Mouse (Mus musculus) CH12.LX (cell line): ENCODE measurements around the gene Olfr731. TPM values are rescaled to one million over a fixed set of nuclear protein-coding genes. Genes with fewer than 3 reads are reported as not detected.

ENCODE experiments used
- polyA plus RNA-seq: library from polyadenylated mRNA; unstranded; fragments of >175 nt; gene quantifications from 2 replicates; pipeline ENCODE4 v1.2.1, GENCODE M21; 2012; ENCODE audit warnings: low read depth; ENCODE audit not compliant: insufficient read length
- total RNA-seq, 2 experiments: library from RNA; depleted of rRNA; stranded (reverse); fragments of 300-350 nt in 1 of 2; fragments of >200 nt in 1 of 2; gene quantifications; 2 replicates each; pipeline ENCODE4 v1.2.3; 2012 to 2014

Gene Olfr731
- total and polyA plus RNA-seq, 3 experiments = not detected

Other genes starting within 250 kb of the Olfr731 start
- not detected in 2 replicates for gene Olfr725, start 201.5 kb downstream of the Olfr731 start, total RNA-seq (2012; rRNA removed)
- not detected in 2 replicates for gene Olfr725, start 201.5 kb downstream of the Olfr731 start, total RNA-seq (2014; rRNA removed)
- not detected in 2 replicates for gene Olfr725, start 201.5 kb downstream of the Olfr731 start, polyA plus RNA-seq
- not detected in 2 replicates for gene Olfr726, start 150.9 kb downstream of the Olfr731 start, total RNA-seq (2012; rRNA removed)
- gene Olfr726, start 150.9 kb downstream of the Olfr731 start, total RNA-seq (2014; rRNA removed) = not detected in 2 replicates
- gene Olfr726, start 150.9 kb downstream of the Olfr731 start, polyA plus RNA-seq = not detected in 2 replicates
- gene Olfr727, start 118.7 kb downstream of the Olfr731 start, total RNA-seq (2012; rRNA removed) = not detected in 2 replicates
- not detected in 2 replicates for gene Olfr727, start 118.7 kb downstream of the Olfr731 start, total RNA-seq (2014; rRNA removed)
- gene Olfr727, start 118.7 kb downstream of the Olfr731 start, polyA plus RNA-seq = not detected in 2 replicates
- not detected in 2 replicates for gene Olfr728, start 99.2 kb downstream of the Olfr731 start, total RNA-seq (2012; rRNA removed)
- not detected in 2 replicates for gene Olfr728, start 99.2 kb downstream of the Olfr731 start, total RNA-seq (2014; rRNA removed)
- gene Olfr728, start 99.2 kb downstream of the Olfr731 start, polyA plus RNA-seq = not detected in 2 replicates
- not detected in 2 replicates for gene Olfr729, start 89.0 kb downstream of the Olfr731 start, total RNA-seq (2012; rRNA removed)
- gene Olfr729, start 89.0 kb downstream of the Olfr731 start, total RNA-seq (2014; rRNA removed) = not detected in 2 replicates
- 0.09 TPM in 1 of 2 replicates, not detected in the other for gene Olfr729, start 89.0 kb downstream of the Olfr731 start, polyA plus RNA-seq
- not detected in 2 replicates for gene Olfr730, start 53.7 kb downstream of the Olfr731 start, total RNA-seq (2012; rRNA removed)
- gene Olfr730, start 53.7 kb downstream of the Olfr731 start, total RNA-seq (2014; rRNA removed) = not detected in 2 replicates
- not detected in 2 replicates for gene Olfr730, start 53.7 kb downstream of the Olfr731 start, polyA plus RNA-seq
- not detected in 2 replicates for gene Olfr732, start 42.3 kb upstream of the Olfr731 start, total RNA-seq (2012; rRNA removed)
- not detected in 2 replicates for gene Olfr732, start 42.3 kb upstream of the Olfr731 start, total RNA-seq (2014; rRNA removed)
- not detected in 2 replicates for gene Olfr732, start 42.3 kb upstream of the Olfr731 start, polyA plus RNA-seq
- not detected in 2 replicates for gene Olfr733, start 59.7 kb upstream of the Olfr731 start, total RNA-seq (2012; rRNA removed)
- gene Olfr733, start 59.7 kb upstream of the Olfr731 start, total RNA-seq (2014; rRNA removed) = not detected in 2 replicates
- not detected in 2 replicates for gene Olfr733, start 59.7 kb upstream of the Olfr731 start, polyA plus RNA-seq
- gene Olfr734, start 84.9 kb upstream of the Olfr731 start, total RNA-seq (2012; rRNA removed) = not detected in 2 replicates
- gene Olfr734, start 84.9 kb upstream of the Olfr731 start, total RNA-seq (2014; rRNA removed) = not detected in 2 replicates
- gene Olfr734, start 84.9 kb upstream of the Olfr731 start, polyA plus RNA-seq = not detected in 2 replicates
- gene Olfr735, start 107.0 kb upstream of the Olfr731 start, total RNA-seq (2012; rRNA removed) = not detected in 2 replicates
- not detected in 2 replicates for gene Olfr735, start 107.0 kb upstream of the Olfr731 start, total RNA-seq (2014; rRNA removed)
- not detected in 2 replicates for gene Olfr735, start 107.0 kb upstream of the Olfr731 start, polyA plus RNA-seq
- gene Tlr11, start 116.0 kb upstream of the Olfr731 start, total RNA-seq (2012; rRNA removed) = not detected in 2 replicates
- not detected in 2 replicates for gene Tlr11, start 116.0 kb upstream of the Olfr731 start, total RNA-seq (2014; rRNA removed)
- not detected in 2 replicates for gene Tlr11, start 116.0 kb upstream of the Olfr731 start, polyA plus RNA-seq
- gene Olfr736, start 139.3 kb upstream of the Olfr731 start, total RNA-seq (2012; rRNA removed) = not detected in 2 replicates
- not detected in 2 replicates for gene Olfr736, start 139.3 kb upstream of the Olfr731 start, total RNA-seq (2014; rRNA removed)
- gene Olfr736, start 139.3 kb upstream of the Olfr731 start, polyA plus RNA-seq = not detected in 2 replicates
- gene Olfr738, start 165.7 kb upstream of the Olfr731 start, total RNA-seq (2012; rRNA removed) = not detected in 2 replicates
- not detected in 2 replicates for gene Olfr738, start 165.7 kb upstream of the Olfr731 start, total RNA-seq (2014; rRNA removed)
- not detected in 2 replicates for gene Olfr738, start 165.7 kb upstream of the Olfr731 start, polyA plus RNA-seq
- gene Olfr739, start 176.8 kb upstream of the Olfr731 start, total RNA-seq (2012; rRNA removed) = not detected in 2 replicates
- gene Olfr739, start 176.8 kb upstream of the Olfr731 start, total RNA-seq (2014; rRNA removed) = not detected in 2 replicates
- not detected in 2 replicates for gene Olfr739, start 176.8 kb upstream of the Olfr731 start, polyA plus RNA-seq
- not detected in 2 replicates for gene Olfr740, start 203.7 kb upstream of the Olfr731 start, total RNA-seq (2012; rRNA removed)
- gene Olfr740, start 203.7 kb upstream of the Olfr731 start, total RNA-seq (2014; rRNA removed) = not detected in 2 replicates
- not detected in 2 replicates for gene Olfr740, start 203.7 kb upstream of the Olfr731 start, polyA plus RNA-seq
- not detected in 2 replicates for gene Olfr741, start 230.9 kb upstream of the Olfr731 start, total RNA-seq (2012; rRNA removed)
- gene Olfr741, start 230.9 kb upstream of the Olfr731 start, total RNA-seq (2014; rRNA removed) = not detected in 2 replicates
- gene Olfr741, start 230.9 kb upstream of the Olfr731 start, polyA plus RNA-seq = not detected in 2 replicates